Mouse (Mus musculus): ENCODE measurements around the gene Il1rn.

DNA sequence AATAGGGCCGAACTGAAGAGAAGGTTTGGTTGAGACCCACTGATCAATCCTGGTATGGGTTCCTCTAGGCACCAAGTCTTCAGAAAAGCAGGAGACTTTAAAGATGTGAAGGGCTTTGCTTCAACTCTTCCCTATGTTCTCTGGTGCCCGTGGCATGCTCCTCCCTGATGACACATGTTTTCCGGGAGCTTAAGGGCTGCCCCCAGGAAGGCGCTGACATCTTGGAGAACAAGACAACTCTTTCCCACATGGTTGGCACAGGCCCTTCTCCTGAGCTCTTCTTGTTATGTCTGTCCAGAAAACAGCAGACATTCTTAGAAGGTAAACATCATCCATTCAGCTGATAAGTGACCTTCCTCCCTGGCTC is 31.2 kb downstream of the Il1rn start:
- TF ChIP-seq CTCF (IDR thresholded peaks at IDR 0.05; ENCODE audit: low read depth) (no peak), EP300 (IDR thresholded peaks at IDR 0.05; ENCODE audit: low read depth) (no peak)
